Mouse (Mus musculus) right cerebral cortex, postnatal 4 days (tissue): ENCODE measurements around the gene Etv4.

Source experiments
- DNase-seq: peaks from one replicate; pipeline ENCODE4 v3.0.0-alpha.2; 2022

Etv4 gene

GRCm38 (mm10) chr11:101785143-101785851, at the start of gene Etv4:
Gene Etv4 (minus strand): TSS chr11:101785371.
- DNase-seq: peak; percentile 90

- peak; percentile 31 for DNase-seq
Observed at GRCm38 (mm10) chr11:101832001-101832400, 46.8 kb upstream of the Etv4 start.

DNA sequence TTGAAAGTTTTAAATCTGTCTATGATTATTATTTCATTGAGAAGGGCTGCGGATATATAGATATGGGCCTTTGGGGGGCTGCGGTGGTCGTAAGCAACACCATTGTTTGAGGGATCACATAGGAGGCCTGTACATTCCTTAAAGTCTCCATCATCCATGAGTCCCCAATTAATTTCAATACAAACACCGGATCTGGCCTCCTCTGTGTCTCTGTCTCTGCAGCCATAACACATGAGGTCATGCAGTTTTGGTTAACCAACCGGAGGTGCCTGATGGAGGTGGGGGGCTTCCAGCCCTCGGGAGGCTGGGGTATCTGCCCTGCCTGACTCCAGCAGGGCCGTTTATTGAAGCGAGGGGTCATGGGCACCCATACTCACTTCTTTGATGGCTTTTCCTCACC, 45.4 kb upstream of the Etv4 start:
- no peak for DNase-seq

DNA sequence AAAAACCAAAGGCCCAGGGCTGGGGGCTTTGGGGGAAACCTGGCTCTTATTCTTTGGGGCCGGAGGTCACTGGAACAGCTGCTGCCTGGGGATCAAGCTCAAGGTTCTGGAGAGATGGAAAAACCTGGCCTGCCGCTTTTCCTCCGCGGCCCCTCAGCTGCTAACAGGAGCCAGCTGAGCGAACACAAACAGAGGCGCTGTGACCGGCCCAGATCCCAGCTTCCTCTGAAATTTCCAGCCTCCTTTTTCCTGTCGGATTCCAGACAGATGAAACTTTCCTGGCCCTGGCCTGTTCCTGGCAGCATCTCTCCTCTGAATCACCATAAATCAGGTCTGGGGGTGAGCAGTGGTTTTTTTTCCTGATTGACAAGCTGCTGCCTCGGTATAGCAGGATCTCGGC, 44.9 kb upstream of the Etv4 start:
- no peak for DNase-seq

DNA sequence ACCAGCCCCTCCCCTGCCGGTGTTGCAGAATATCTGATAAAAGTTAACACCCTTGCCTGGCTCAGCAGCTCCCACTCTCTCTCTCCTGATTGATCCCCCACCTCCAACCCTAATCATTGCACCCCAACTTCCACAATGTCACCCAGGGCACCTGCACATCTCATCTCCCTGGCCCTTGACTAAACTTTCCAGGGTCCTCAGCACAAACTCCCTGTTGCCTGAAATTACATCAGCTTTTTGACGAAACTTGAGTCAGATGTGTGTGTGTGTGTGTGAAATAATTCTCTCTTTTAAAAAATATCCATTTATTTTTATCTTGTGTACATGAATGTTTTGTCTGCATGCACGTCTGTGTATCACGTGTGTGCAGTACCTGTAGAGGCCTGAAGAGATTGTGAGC, 43.5 kb upstream of the Etv4 start:
- no peak for DNase-seq

- DNase-seq: no peak
Observed at GRCm38 (mm10) chr11:101823210-101823609, 38.0 kb upstream of the Etv4 start.

DNA sequence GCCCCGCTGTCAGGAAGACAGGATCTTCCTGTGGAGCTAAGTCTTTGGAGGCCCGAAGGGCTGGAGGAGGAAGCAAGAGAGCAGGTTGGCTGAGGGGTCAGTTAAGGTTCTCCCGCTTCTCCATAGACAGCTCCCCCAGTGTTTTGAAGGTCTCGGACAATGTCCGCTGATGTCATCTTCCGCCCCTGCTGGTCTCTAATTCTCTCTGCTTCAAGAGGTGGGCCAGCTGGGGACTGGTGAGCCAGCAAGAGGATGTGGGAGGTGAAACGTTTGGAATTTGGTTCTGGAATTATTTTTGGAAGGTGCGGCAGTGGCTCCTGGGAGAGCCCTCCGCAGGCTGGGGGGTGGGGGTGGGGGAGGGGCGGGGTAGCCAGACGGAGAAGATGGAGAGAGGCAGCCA, 35.7 kb upstream of the Etv4 start:
- no peak for DNase-seq

DNA sequence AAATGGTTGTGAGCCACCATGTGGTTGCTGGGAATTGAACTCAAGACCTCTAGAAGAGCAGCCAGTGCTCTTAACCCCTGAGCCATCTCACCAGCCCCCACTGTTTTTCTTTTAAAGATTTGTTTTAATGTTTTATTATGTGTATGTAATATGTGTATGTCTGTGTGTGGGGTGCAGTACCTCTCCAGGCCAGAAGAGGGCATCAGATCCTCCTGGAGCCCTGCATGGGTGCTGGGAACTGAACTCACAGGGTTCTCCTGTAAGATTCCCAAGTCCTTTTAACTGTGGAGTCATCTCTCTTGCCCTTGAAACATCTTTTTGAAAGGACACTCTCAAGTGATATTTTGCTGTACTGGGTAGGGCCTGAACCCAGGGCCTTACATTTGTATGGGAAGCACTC, 34.7 kb upstream of the Etv4 start:
- no peak for DNase-seq

- no peak for DNase-seq
Observed at GRCm38 (mm10) chr11:101815103-101816085, 30.2 kb upstream of the Etv4 start.

DNA sequence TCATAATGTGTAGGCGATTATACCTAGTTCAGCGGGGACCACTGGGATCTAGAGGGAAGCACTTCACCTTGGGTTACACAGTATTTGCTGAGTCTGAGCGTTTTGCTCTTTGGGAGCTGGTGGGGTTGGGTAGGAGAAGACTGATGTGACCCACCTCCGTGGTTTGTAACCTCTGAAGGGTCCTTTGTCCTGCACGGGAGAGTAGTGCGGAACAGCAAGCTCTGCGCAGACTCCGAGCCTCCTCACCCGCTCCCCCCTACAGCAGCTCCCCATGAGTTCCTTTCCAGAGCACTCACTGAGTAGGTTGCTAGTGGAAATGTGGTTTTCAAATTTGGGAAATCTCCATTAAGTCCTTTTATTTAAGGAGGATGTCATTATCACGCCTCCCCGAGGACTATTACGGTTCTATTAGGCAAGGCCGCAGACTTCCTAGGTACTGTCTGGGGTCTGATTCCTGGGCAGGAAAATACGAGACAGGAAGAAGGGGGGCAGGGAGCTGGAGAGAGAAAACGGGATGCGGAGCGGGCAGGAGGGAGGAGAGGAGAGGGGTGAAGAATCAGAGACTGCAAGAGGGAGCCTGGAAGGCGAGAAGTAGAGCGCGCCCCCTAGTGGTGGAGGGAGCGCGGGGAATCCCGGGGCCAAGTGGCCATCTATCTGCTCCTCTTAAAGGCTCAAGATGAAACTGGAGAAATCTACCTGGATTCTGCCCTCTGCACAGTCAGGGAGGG, 29.4 kb upstream of the Etv4 start:
- peak; percentile 88 for DNase-seq

GRCm38 (mm10) chr11:101813259-101813658, 28.1 kb upstream of the Etv4 start:
- DNase-seq: peak; percentile 84

DNA sequence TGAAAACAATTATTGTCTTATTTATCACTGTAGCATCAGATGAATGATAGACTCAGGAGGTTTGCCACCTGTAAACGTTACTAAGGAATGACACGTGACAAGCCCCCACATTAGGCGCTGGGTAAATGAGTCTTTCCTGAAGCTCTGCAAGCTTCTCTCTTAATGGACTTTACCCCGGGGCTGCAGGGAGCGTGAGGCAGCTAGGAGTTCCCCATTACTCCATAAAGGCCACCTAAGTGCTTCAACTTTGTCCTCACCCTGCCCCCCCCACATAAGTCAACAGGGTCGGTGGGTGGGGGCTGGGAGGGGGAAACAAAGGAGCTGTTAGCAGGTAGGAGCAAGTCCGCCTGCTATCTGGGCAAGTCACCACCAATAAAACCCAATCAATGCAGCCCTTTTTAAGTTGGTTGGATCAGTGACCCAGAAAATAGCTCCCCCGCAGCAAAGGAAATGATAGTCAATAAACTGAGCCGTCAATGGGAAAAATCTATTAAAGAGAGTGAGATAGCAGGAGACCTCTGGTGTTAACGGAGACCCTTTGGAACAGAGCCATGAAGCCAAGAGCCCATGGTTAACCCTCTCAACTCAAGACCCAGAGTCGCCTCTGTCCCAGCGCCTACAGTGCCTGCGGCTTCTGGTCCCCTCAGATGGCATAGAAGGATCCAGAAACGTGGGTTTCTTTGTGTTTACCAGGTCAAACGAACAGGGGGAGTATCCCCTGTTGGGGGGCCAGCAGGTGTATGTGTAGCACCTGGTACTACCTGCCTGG, 24.1 kb upstream of the Etv4 start:
- DNase-seq: no peak

GRCm38 (mm10) chr11:101807266-101807665, 22.1 kb upstream of the Etv4 start:
- DNase-seq: no peak

DNA sequence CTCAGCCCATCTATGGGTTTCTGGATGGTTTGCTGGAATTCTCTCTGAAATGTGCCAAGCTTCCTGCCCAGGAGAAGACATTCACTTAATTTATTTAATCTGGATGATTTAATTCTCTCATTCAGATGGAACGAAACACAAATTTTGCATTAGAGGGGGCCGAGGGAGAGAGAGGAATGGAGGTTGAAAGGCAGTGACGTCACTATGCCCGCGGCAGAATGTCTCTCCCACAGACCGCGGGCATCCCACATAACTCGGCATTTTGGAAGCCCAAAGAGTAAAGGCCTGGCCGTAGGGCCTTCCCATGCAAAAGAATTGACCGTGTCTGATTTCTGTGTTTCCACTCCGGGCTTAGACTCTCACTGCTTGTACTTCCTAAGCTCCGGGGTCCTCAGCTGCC, 21.6 kb upstream of the Etv4 start:
- no peak for DNase-seq

- DNase-seq: no peak
Observed at GRCm38 (mm10) chr11:101805113-101805704, 20.0 kb upstream of the Etv4 start.

DNA sequence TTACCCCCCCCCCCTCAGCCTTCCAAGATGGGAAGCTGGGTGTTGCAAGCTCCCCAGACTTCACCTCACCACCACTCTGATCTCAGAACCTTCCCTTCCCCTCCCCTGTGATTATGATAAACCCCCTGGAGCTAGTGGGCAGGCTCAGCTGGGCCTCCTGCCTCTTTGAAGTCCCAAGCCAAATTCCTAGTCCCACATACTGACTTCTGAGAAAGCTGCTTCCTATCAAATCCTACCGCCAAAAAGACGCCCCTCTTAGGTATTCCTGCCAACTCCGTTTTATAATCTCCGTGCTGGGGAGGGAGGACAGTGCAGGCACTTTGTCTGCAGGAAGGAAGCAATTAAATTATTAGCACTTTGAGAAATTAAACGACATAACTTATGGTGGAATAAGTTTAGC, 16.2 kb upstream of the Etv4 start:
- no peak for DNase-seq

DNA sequence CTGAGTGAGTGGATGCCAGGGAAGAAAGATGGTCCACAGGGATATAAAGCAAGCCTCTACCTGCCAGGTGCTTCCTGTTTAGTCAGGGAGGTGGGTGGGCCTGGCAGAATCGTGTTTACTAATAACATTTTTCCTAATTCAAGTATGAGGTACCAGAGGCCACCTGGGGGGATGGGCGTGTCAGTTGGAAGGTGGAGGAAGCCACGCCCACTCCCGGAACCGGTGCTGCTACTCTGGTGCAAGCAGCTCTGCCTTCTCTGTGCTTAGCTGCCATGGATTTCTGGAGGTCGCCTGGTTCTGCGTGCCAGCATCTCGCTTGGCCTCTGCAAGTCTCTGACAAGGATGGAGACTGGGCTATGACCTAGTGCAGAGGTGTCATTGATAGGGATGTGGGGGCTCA, 12.9 kb upstream of the Etv4 start:
- DNase-seq: no peak

GRCm38 (mm10) chr11:101797355-101797754, 12.2 kb upstream of the Etv4 start:
- DNase-seq: no peak

DNA sequence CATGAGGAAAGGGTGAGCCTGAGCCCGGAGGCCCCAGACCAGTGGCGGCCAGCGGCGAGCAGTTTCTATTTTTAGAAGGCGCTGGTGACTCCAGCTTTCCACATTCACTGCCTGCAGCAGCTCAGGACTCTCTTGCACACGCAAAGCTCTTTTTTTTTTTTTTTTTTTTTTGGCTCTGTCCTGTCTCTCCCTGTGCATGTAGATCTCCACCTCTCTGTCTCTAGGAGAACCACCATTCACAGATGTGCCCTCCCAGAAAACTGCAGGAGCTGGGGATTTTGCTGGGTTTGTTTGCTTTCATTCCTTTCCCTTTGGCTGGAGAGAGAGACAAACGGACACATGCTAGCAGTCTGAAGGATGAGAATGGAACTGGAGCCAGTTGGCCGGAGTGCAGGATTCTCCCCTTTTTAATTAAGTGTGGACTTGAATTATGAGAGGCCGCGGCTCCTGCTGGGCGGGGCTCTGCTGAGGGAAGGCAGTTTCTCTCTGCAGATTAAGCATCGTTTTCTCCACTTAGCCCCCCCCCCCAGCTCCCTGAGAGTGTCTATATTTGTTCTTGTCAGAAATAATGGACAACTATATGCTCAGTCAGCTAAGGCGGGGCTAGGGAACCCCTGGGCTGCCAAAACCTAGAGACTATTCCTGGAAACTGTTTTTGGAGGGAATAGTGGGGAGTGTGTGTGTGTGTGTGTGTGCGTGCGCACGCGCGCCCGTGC, 5.8 kb upstream of the Etv4 start:
- no peak for DNase-seq

GRCm38 (mm10) chr11:101787432-101787831, 2.3 kb upstream of the Etv4 start:
- DNase-seq: no peak

DNA sequence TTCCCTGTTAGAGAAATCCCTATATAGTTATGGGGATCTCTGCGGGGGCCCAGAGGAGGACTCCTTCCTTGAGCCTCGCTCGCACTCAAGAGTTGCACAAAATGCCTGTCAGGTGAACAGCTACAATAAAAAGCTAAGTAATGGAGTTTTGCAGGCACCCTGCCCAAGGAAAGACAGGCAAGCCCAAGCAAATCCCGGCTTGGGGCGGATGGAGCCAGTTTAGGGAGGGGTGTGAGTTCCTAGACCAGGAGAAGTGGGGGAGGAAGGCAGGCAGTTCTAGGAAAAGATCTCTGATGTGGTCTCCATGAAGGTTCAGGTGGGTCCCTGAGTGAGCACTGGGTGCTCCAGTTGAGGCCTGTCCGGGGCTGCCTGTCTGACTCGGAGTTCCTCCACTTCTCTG, 1.5 kb upstream of the Etv4 start:
- no peak for DNase-seq

- DNase-seq: no peak
Observed at GRCm38 (mm10) chr11:101785852-101786205, 658 bp upstream of the Etv4 start.
